Mouse (Mus musculus): ENCODE results near the gene Scarb2. TPM values are rescaled to one million over a fixed set of nuclear protein-coding genes. Genes with fewer than 3 reads are reported as not detected.

The Scarb2 gene
- total and polyA plus RNA-seq, 3 experiments, result 38.5 to 85.9 (median 76.7) TPM

DNA sequence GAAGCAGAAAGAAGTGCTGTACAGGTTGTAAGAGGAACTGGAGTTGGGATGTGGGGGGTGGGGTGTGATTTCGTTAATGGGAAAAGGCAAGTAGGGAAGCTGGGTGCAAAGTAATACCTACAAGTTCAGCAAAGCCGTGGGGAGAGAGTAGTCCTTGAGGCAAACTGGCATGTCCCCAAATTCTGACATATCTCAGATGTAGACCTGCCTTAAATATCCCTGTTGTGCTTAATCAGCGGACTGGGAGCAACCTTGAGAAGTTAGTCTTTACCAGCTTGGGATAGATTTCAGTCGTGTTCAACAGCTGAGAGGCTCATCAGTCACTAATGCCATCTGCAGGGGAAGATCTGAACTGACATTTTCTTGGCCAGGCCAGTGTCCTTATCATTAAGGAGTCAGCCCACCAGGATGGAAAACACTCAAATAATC lies 318 bp downstream of the Scarb2 start:
- DNase-seq, result peak; percentile 40 to 43
- intact Hi-C loops (cut with DNase I), result loop anchor here (5.0 to 10.0 kb wide), 3 partner anchors 151 to 758 kb away; partner anchors contain the start of genes Ccng2 and Rchy1
- Histone ChIP-seq H3K27ac (peak overlapping the region; percentile 100), H3K79me2 (replicated peaks; ENCODE audit: control insufficient read depth, insufficient read depth, low read length) (peaks cover 4% of the 10 kb centered on the region), H3K4me3 (peak overlapping the region; percentile 68), H3K9ac (ENCODE audit: low read depth, low read length) (peak overlapping the region; percentile 66), H3K4me1 (ENCODE audit: control insufficient read depth, insufficient read depth, low read length) (peaks cover 12% of the 10 kb centered on the region), H3K27me3 (ENCODE audit: control insufficient read depth, insufficient read depth, low read length) (no peaks in the 10 kb centered on the region), H3K36me3 (ENCODE audit: control insufficient read depth, insufficient read depth, low read length) (peaks cover 6% of the 10 kb centered on the region)
- WGBS, result 22% methylated on average over 4 of the region's 4 CpGs
- TF ChIP-seq POLR2A (IDR thresholded peaks at IDR 0.05; ENCODE audit: insufficient read depth, low read depth, low read length) (no peak), CTCF (IDR thresholded peaks at IDR 0.05) (peak; percentile 74)

GRCm38 (mm10) chr5:92505402-92505865 lies 1.2 kb downstream of the Scarb2 start:
- WGBS, result under 1% methylated on average over 47 of the region's 48 CpGs
- H3K36me3 ChIP-seq (ENCODE audit: control insufficient read depth, insufficient read depth, low read length), result peaks cover 6% of the 10 kb centered on the region
- H3K27me3 ChIP-seq (ENCODE audit: control insufficient read depth, insufficient read depth, low read length), result no peaks in the 10 kb centered on the region
- H3K9ac ChIP-seq (ENCODE audit: low read depth, low read length), result peak overlapping the region; percentile 90
- intact Hi-C loops (cut with DNase I), result loop anchor here (2.0 to 10.0 kb wide), 5 partner anchors 45 to 759 kb away; partner anchors contain the start of genes Ccng2, Nup54 and Rchy1
- peak overlapping the region; percentile 68 for H3K4me3 ChIP-seq
- peak; percentile 98 to 99 for DNase-seq
- TF ChIP-seq POLR2A (IDR thresholded peaks at IDR 0.05; ENCODE audit: insufficient read depth, low read depth, low read length), result peak; percentile 85
- TF ChIP-seq EP300 (IDR thresholded peaks at IDR 0.05; ENCODE audit: insufficient read depth, low read depth, low read length), result no peak; the same call in 1 of the 2 replicates
- TF ChIP-seq CTCF (IDR thresholded peaks at IDR 0.05), result peak; percentile 93
- peak overlapping the region; percentile 100 for H3K27ac ChIP-seq
- peaks cover 13% of the 10 kb centered on the region for H3K4me1 ChIP-seq (ENCODE audit: control insufficient read depth, insufficient read depth, low read length)
- H3K79me2 ChIP-seq (replicated peaks; ENCODE audit: control insufficient read depth, insufficient read depth, low read length), result peaks cover 8% of the 10 kb centered on the region

- peaks cover 8% of the 10 kb centered on the region for H3K79me2 ChIP-seq (replicated peaks; ENCODE audit: control insufficient read depth, insufficient read depth, low read length)
- peak overlapping the region; percentile 100 for H3K27ac ChIP-seq
- peaks cover 16% of the 10 kb centered on the region for H3K4me1 ChIP-seq (ENCODE audit: control insufficient read depth, insufficient read depth, low read length)
- DNase-seq, result peak in 1 of 2 experiments; percentile 65
- intact Hi-C loops (cut with DNase I), result loop anchor here (2.0 to 10.0 kb wide), 5 partner anchors 44 to 760 kb away; partner anchors contain the start of genes Ccng2, Nup54 and Rchy1
- H3K36me3 ChIP-seq (ENCODE audit: control insufficient read depth, insufficient read depth, low read length), result peaks cover 6% of the 10 kb centered on the region
- H3K27me3 ChIP-seq (ENCODE audit: control insufficient read depth, insufficient read depth, low read length), result no peaks in the 10 kb centered on the region
- H3K9ac ChIP-seq (ENCODE audit: low read depth, low read length), result peak overlapping the region; percentile 90
- peak overlapping the region; percentile 68 for H3K4me3 ChIP-seq
- TF ChIP-seq CTCF (IDR thresholded peaks at IDR 0.05) (no peak), POLR2A (IDR thresholded peaks at IDR 0.05; ENCODE audit: insufficient read depth, low read depth, low read length) (peak; percentile 37; the same call in 1 of the 2 replicates), EP300 (IDR thresholded peaks at IDR 0.05; ENCODE audit: insufficient read depth, low read depth, low read length) (no peak)
- WGBS, result under 1% methylated on average over 35 of the region's 35 CpGs
These were observed 1.8 kb downstream of the Scarb2 start for GRCm38 (mm10) chr5:92504676-92505400.

- peak overlapping the region; percentile 90 for H3K9ac ChIP-seq (ENCODE audit: low read depth, low read length)
- peak overlapping the region; percentile 68 for H3K4me3 ChIP-seq
- 21% methylated on average over 7 of the region's 7 CpGs for WGBS
- H3K4me1 ChIP-seq (ENCODE audit: control insufficient read depth, insufficient read depth, low read length), result peaks cover 19% of the 10 kb centered on the region
- intact Hi-C loops (cut with DNase I), result loop anchor here (2.0 to 10.0 kb wide), 4 partner anchors 43 to 761 kb away; partner anchors contain the start of genes Ccng2, Nup54 and Rchy1
- H3K27ac ChIP-seq, result peak overlapping the region; percentile 100
- peaks cover 11% of the 10 kb centered on the region for H3K36me3 ChIP-seq (ENCODE audit: control insufficient read depth, insufficient read depth, low read length)
- no peaks in the 10 kb centered on the region for H3K27me3 ChIP-seq (ENCODE audit: control insufficient read depth, insufficient read depth, low read length)
- H3K79me2 ChIP-seq (replicated peaks; ENCODE audit: control insufficient read depth, insufficient read depth, low read length), result peaks cover 8% of the 10 kb centered on the region
- no peak for TF ChIP-seq POLR2A (IDR thresholded peaks at IDR 0.05; ENCODE audit: insufficient read depth, low read depth, low read length)
- no peak for TF ChIP-seq CTCF (IDR thresholded peaks at IDR 0.05)
- no peak for TF ChIP-seq EP300 (IDR thresholded peaks at IDR 0.05; ENCODE audit: insufficient read depth, low read depth, low read length)
- DNase-seq, result no peak
These were observed 2.6 kb downstream of the Scarb2 start for GRCm38 (mm10) chr5:92503856-92504618.

DNA sequence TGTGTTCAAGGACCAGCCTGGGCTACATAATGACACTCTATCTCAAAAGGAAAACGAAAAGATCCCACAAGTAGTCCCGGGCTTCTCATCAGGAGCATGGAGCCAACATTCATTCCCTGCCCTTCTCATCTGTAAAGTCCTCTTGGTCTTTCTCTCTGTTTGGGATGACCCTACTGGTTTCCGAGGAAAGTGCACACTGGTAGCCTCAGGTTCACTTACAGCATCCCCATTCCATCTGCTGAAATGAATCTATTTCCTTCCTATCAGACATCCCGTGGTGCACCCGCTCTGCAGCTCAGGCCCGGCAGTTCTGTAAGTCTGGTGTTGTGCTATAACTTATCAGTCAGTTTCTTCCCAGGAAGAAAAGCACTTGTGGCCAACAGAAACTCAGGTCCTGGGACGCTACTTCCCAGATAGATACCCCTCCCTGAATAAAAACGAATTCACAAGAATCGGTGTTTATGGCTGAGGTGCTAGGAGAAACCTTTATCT lies 3.2 kb downstream of the Scarb2 start:
- intact Hi-C loops (cut with DNase I), result loop anchor here (10.0 kb wide), 2 partner anchors 539 to 761 kb away; partner anchors contain the start of genes Ccng2 and Rchy1
- peaks cover 23% of the 10 kb centered on the region for H3K4me1 ChIP-seq (ENCODE audit: control insufficient read depth, insufficient read depth, low read length)
- no peak for TF ChIP-seq EP300 (IDR thresholded peaks at IDR 0.05; ENCODE audit: insufficient read depth, low read depth, low read length)
- peak; percentile 26 for TF ChIP-seq CTCF (IDR thresholded peaks at IDR 0.05)
- peaks cover 8% of the 10 kb centered on the region for H3K79me2 ChIP-seq (replicated peaks; ENCODE audit: control insufficient read depth, insufficient read depth, low read length)
- 28% methylated on average over 9 of the region's 9 CpGs for WGBS
- no peaks in the 10 kb centered on the region for H3K27me3 ChIP-seq (ENCODE audit: control insufficient read depth, insufficient read depth, low read length)
- H3K9ac ChIP-seq (ENCODE audit: low read depth, low read length), result peak overlapping the region; percentile 53
- H3K36me3 ChIP-seq (ENCODE audit: control insufficient read depth, insufficient read depth, low read length), result peaks cover 14% of the 10 kb centered on the region
- H3K27ac ChIP-seq, result peak overlapping the region; percentile 23; the same call in 1 of the 2 replicates
- DNase-seq, result peak in 1 of 2 experiments; percentile 27
- H3K4me3 ChIP-seq, result 0 out of 2 replicates have a peak overlapping the region, but pooled peaks have one; percentile 2
